Mouse (Mus musculus): ENCODE measurements around the gene Fam129b. TPM values are rescaled to one million over a fixed set of nuclear protein-coding genes. Genes with fewer than 3 reads are reported as not detected.

The Fam129b gene
- total RNA-seq, 4 experiments from 2014 or later = 24.7 to 31.8 (median 28.4) TPM

GRCm38 (mm10) chr2:32890280-32890679, 14.4 kb downstream of the Fam129b start:
- no peak for DNase-seq (ENCODE audit: low spot score in 2 of 2)

GRCm38 (mm10) chr2:32891278-32891677, 15.4 kb downstream of the Fam129b start:
- DNase-seq (ENCODE audit: low spot score in 2 of 2) = no peak

GRCm38 (mm10) chr2:32892490-32892889, 16.6 kb downstream of the Fam129b start:
- no peak for DNase-seq (ENCODE audit: low spot score in 2 of 2)

GRCm38 (mm10) chr2:32894097-32894496, 18.2 kb downstream of the Fam129b start:
- no peak for DNase-seq (ENCODE audit: low spot score in 2 of 2)

- no peak for DNase-seq (ENCODE audit: low spot score in 2 of 2)
Observed at GRCm38 (mm10) chr2:32895606-32896106, 19.7 kb downstream of the Fam129b start.

GRCm38 (mm10) chr2:32896507-32897147, 20.7 kb downstream of the Fam129b start:
- no peak for DNase-seq (ENCODE audit: low spot score in 2 of 2)

- no peak for DNase-seq (ENCODE audit: low spot score in 2 of 2)
Observed at GRCm38 (mm10) chr2:32898983-32899382, 23.1 kb downstream of the Fam129b start.

- DNase-seq (ENCODE audit: low spot score in 2 of 2) = peak in 1 of 2 experiments; percentile 62
Observed at GRCm38 (mm10) chr2:32902126-32902525, 26.2 kb downstream of the Fam129b start.

GRCm38 (mm10) chr2:32903470-32903869, 27.6 kb downstream of the Fam129b start:
- no peak for DNase-seq (ENCODE audit: low spot score in 2 of 2)

- no peak for DNase-seq (ENCODE audit: low spot score in 2 of 2)
Observed at GRCm38 (mm10) chr2:32904637-32905036, 28.7 kb downstream of the Fam129b start.

- DNase-seq (ENCODE audit: low spot score in 2 of 2) = no peak
Observed at GRCm38 (mm10) chr2:32905297-32905696, 29.4 kb downstream of the Fam129b start.

GRCm38 (mm10) chr2:32907442-32907841, 31.5 kb downstream of the Fam129b start:
- no peak for DNase-seq (ENCODE audit: low spot score in 2 of 2)

GRCm38 (mm10) chr2:32908272-32908671, 32.4 kb downstream of the Fam129b start:
- DNase-seq (ENCODE audit: low spot score in 2 of 2) = no peak

- DNase-seq (ENCODE audit: low spot score in 2 of 2) = no peak
Observed at GRCm38 (mm10) chr2:32908796-32909195, 32.9 kb downstream of the Fam129b start.

- no peak for DNase-seq (ENCODE audit: low spot score in 2 of 2)
Observed at GRCm38 (mm10) chr2:32911639-32912182, 35.8 kb downstream of the Fam129b start.

GRCm38 (mm10) chr2:32912210-32912804, 36.4 kb downstream of the Fam129b start:
- DNase-seq (ENCODE audit: low spot score in 2 of 2) = peak; percentile 58 to 77

GRCm38 (mm10) chr2:32914362-32914761, 38.4 kb downstream of the Fam129b start:
- no peak for DNase-seq (ENCODE audit: low spot score in 2 of 2)

GRCm38 (mm10) chr2:32914896-32915295, 39.0 kb downstream of the Fam129b start:
- no peak for DNase-seq (ENCODE audit: low spot score in 2 of 2)

- DNase-seq (ENCODE audit: low spot score in 2 of 2) = peak in 1 of 2 experiments; percentile 87
Observed at GRCm38 (mm10) chr2:32917526-32917925, 41.6 kb downstream of the Fam129b start.

- DNase-seq (ENCODE audit: low spot score in 2 of 2) = no peak
Observed at GRCm38 (mm10) chr2:32918391-32918790, 42.5 kb downstream of the Fam129b start.

- no peak for DNase-seq (ENCODE audit: low spot score in 2 of 2)
Observed at GRCm38 (mm10) chr2:32921235-32921634, 45.3 kb downstream of the Fam129b start.

GRCm38 (mm10) chr2:32921801-32922380, 46.0 kb downstream of the Fam129b start:
- DNase-seq (ENCODE audit: low spot score in 2 of 2) = no peak

All from left cerebral cortex, adult 8-10 months (tissue).